Mouse (Mus musculus): Measurements from ENCODE around the gene Frrs1l. TPM values are rescaled to one million over a fixed set of nuclear protein-coding genes. Genes with fewer than 3 reads are reported as not detected.

Frrs1l gene
- polyA plus RNA-seq, 1 experiment from 2014 or later: 1.9 TPM

DNA sequence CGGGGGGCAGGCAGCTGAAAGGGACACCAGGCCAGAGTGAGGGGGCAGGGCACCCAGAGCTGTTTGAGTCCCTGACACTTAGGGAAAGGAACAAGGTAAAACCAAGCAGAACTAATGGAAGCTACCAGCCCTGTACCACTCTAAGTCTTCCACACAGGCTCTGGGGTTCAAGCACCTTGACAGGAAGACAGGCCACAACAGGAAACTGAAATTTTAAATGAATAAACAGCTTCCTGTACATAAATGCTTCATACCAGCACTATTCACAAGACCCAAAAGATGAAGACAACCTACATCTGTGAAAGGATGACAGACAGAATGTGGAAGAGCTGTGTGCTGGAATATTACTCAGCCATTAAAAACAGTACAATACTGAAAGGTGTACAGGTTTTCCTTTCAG lies 54.9 kb downstream of the Frrs1l start:
- peaks cover 10% of the 10 kb centered on the region for H3K4me1 ChIP-seq (replicated peaks; ENCODE audit: control insufficient read depth, insufficient read depth, low read length)

DNA sequence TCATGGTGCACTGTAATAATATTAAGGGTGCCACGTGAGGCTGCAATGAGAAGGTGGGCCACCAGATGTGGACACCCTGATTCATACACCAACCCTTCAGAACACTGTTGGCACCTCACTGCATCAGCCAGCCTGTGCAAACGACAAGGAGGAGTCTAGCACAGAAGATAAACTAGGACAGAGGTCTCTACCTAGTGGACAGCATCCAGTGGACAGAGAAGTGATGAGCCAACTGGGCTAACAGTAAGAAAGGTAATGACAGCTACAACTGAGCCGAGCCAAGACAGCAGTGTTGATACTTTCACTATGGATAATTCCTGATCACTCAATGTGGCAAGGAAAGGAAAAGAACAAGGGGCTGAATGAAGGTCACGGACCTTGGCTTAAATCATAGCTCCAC lies 57.0 kb downstream of the Frrs1l start:
- H3K27me3 ChIP-seq (ENCODE audit: control insufficient read depth, insufficient read depth, low read depth, low read length): no peaks in the 10 kb centered on the region
- 85% methylated on average over 4 of the region's 4 CpGs for WGBS
- H3K4me3 ChIP-seq (ENCODE audit: low read length): no peak overlapping the region
- peaks cover 19% of the 10 kb centered on the region for H3K36me3 ChIP-seq (ENCODE audit: control insufficient read depth, insufficient read depth, low read length)
- H3K9ac ChIP-seq (ENCODE audit: low read length): no peak overlapping the region
- peaks cover 10% of the 10 kb centered on the region for H3K4me1 ChIP-seq (replicated peaks; ENCODE audit: control insufficient read depth, insufficient read depth, low read length)
- no peak overlapping the region for H3K27ac ChIP-seq (ENCODE audit: low read length)
- no peaks in the 10 kb centered on the region for H3K9me3 ChIP-seq (ENCODE audit: control insufficient read depth, low read length)
- no peak overlapping the region for H3K4me2 ChIP-seq (ENCODE audit: low read depth, low read length)
- ATAC-seq (ENCODE audit: low read depth): no peak

More for the DNA sequence above, 54.9 kb downstream of the Frrs1l start:
- no CpG with 5 or more reads among the region's 1 CpGs for WGBS
- ATAC-seq (ENCODE audit: low read depth): no peak
- H3K27ac ChIP-seq (ENCODE audit: low read length): no peak overlapping the region
- H3K4me3 ChIP-seq (ENCODE audit: low read length): no peak overlapping the region
- H3K36me3 ChIP-seq (ENCODE audit: control insufficient read depth, insufficient read depth, low read length): peaks cover 19% of the 10 kb centered on the region
- H3K4me2 ChIP-seq (ENCODE audit: low read depth, low read length): no peak overlapping the region
- H3K27me3 ChIP-seq (ENCODE audit: control insufficient read depth, insufficient read depth, low read depth, low read length): no peaks in the 10 kb centered on the region
- no peaks in the 10 kb centered on the region for H3K9me3 ChIP-seq (ENCODE audit: control insufficient read depth, low read length)
- no peak overlapping the region for H3K9ac ChIP-seq (ENCODE audit: low read length)

DNA sequence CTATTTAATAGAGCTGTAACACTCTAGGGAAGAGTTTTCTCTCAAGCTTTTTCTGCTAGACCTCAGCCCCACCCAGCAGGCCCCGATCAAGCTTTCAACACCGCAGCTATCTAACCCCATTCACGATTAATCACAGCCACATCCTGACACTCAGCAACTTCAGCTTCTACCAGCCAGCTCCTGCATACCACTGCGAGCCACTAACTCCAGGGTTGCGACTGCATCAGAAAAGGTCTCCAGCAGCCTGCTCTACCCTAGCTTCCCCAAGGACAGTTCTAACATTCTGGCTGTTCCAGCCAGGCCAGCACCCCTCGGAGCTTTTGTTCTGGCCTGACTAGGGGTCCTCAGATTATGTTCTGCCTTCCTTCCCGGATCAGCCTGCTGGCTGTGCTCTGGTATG lies 58.1 kb downstream of the Frrs1l start:
- H3K9me3 ChIP-seq (ENCODE audit: control insufficient read depth, low read length): no peaks in the 10 kb centered on the region
- no peak overlapping the region for H3K4me2 ChIP-seq (ENCODE audit: low read depth, low read length)
- H3K27ac ChIP-seq (ENCODE audit: low read length): no peak overlapping the region
- peaks cover 19% of the 10 kb centered on the region for H3K36me3 ChIP-seq (ENCODE audit: control insufficient read depth, insufficient read depth, low read length)
- no peak overlapping the region for H3K4me3 ChIP-seq (ENCODE audit: low read length)
- WGBS: 66% methylated on average over 7 of the region's 7 CpGs
- peaks cover 2% of the 10 kb centered on the region for H3K4me1 ChIP-seq (replicated peaks; ENCODE audit: control insufficient read depth, insufficient read depth, low read length)
- ATAC-seq (ENCODE audit: low read depth): no peak
- no peaks in the 10 kb centered on the region for H3K27me3 ChIP-seq (ENCODE audit: control insufficient read depth, insufficient read depth, low read depth, low read length)
- no peak overlapping the region for H3K9ac ChIP-seq (ENCODE audit: low read length)

DNA sequence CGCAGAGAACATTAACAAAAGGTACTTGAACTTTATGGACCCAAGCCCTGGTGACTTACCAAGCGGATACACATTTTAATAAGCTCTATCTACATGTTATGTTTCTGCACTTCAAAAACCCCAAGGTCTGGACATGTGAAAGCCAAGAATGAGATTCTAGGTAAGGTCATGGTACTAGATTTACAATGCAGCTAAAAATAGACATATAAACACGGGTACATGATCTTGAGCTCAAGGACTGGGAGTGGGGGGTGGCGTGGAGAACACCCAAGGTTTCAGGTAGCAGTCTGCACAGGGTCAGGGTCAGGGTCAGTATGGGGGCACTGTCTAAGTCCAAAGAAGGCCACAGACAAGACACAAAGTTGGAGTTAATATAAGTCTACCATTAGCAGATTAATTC lies 59.9 kb downstream of the Frrs1l start:
- 71% methylated on average over 4 of the region's 4 CpGs for WGBS
- peaks cover 21% of the 10 kb centered on the region for H3K36me3 ChIP-seq (ENCODE audit: control insufficient read depth, insufficient read depth, low read length)
- no peak overlapping the region for H3K9ac ChIP-seq (ENCODE audit: low read length)
- no peak for ATAC-seq (ENCODE audit: low read depth)
- no peaks in the 10 kb centered on the region for H3K4me1 ChIP-seq (replicated peaks; ENCODE audit: control insufficient read depth, insufficient read depth, low read length)
- H3K9me3 ChIP-seq (ENCODE audit: control insufficient read depth, low read length): no peaks in the 10 kb centered on the region
- H3K27me3 ChIP-seq (ENCODE audit: control insufficient read depth, insufficient read depth, low read depth, low read length): no peaks in the 10 kb centered on the region
- no peak overlapping the region for H3K4me3 ChIP-seq (ENCODE audit: low read length)
- H3K27ac ChIP-seq (ENCODE audit: low read length): no peak overlapping the region
- no peak overlapping the region for H3K4me2 ChIP-seq (ENCODE audit: low read depth, low read length)

DNA sequence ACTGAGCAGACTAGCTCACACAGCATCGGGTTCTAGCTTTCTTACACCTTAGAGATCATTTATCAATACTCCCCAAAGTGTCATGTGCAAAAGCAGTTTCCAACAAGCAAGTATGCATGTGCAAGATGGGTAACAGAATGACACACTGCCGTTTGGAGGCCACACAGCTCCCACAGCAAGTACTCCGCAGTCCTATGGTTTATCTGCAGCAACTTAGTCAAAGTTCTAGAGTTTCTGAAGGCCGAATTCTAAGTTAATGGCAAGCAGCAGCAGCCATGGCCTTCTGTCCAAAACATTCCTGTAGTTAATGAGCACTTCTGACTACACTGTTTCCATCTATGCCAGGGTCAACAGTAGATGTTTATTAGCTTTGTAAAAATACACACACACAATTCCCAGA lies 63.2 kb downstream of the Frrs1l start:
- H3K4me2 ChIP-seq (ENCODE audit: low read depth, low read length): no peak overlapping the region
- no peaks in the 10 kb centered on the region for H3K4me1 ChIP-seq (replicated peaks; ENCODE audit: control insufficient read depth, insufficient read depth, low read length)
- no peak overlapping the region for H3K27ac ChIP-seq (ENCODE audit: low read length)
- H3K4me3 ChIP-seq (ENCODE audit: low read length): no peak overlapping the region
- no peaks in the 10 kb centered on the region for H3K9me3 ChIP-seq (ENCODE audit: control insufficient read depth, low read length)
- H3K9ac ChIP-seq (ENCODE audit: low read length): no peak overlapping the region
- peaks cover 26% of the 10 kb centered on the region for H3K36me3 ChIP-seq (ENCODE audit: control insufficient read depth, insufficient read depth, low read length)
- no peak for ATAC-seq (ENCODE audit: low read depth)
- H3K27me3 ChIP-seq (ENCODE audit: control insufficient read depth, insufficient read depth, low read depth, low read length): no peaks in the 10 kb centered on the region
- 78% methylated on average over 4 of the region's 4 CpGs for WGBS

DNA sequence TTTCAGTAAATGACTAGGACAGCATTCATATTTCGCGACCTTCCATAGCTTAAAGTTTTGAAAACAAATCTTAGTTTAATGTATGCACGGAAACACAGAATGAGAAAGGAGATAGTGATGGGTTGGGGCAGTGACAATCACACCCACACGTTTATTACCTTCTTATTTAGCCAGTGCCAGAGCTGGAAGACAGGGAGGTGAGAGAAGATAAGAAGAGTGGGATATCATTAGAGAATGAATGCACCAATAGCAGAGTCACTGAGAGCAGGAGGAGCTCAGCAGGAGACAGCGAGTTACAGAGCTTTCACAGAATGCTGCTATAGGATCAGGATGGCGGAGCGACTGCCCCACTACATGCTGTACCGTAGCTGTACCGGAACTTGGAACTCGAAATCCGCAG lies 68.0 kb downstream of the Frrs1l start:
- Histone ChIP-seq H3K4me1 (replicated peaks; ENCODE audit: control insufficient read depth, insufficient read depth, low read length) (no peaks in the 10 kb centered on the region), H3K27ac (ENCODE audit: low read length) (no peak overlapping the region), H3K36me3 (ENCODE audit: control insufficient read depth, insufficient read depth, low read length) (peaks cover 28% of the 10 kb centered on the region), H3K9ac (ENCODE audit: low read length) (no peak overlapping the region), H3K9me3 (ENCODE audit: control insufficient read depth, low read length) (no peaks in the 10 kb centered on the region), H3K4me3 (ENCODE audit: low read length) (no peak overlapping the region), H3K27me3 (ENCODE audit: control insufficient read depth, insufficient read depth, low read depth, low read length) (no peaks in the 10 kb centered on the region), H3K4me2 (ENCODE audit: low read depth, low read length) (no peak overlapping the region)
- no peak for ATAC-seq (ENCODE audit: low read depth)
- WGBS: 92% methylated on average over 11 of the region's 11 CpGs

DNA sequence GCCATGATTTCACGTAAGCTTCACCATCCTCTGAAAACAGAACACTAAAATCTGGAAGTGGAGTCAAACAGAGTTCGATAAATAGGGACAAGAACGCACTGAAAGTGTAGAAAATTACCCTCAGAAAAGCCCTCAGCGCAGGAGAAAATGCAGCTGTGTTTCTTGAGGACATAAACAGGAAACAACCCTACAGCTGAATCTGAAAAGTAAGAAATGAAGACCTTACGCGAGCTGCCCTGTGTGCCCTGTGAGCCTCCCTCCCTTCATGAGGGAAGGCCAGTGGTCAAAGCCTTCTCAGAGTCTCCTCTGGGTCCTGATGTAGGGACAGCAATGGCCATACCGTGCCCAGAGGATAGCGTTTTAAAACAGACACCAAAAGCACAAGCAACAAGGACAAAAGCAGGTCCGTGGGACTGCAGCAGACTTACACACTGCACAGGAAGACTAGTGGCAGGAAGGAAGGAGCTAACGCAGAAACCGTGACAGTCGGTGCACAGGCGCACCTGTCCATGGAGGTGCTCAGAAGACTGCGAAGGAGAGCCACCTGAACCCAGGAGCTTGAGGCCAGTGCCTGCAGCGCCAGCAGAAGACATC lies 74.4 kb downstream of the Frrs1l start:
- 82% methylated on average over 15 of the region's 15 CpGs for WGBS
- Histone ChIP-seq H3K27me3 (ENCODE audit: control insufficient read depth, insufficient read depth, low read depth, low read length) (no peaks in the 10 kb centered on the region), H3K4me1 (replicated peaks; ENCODE audit: control insufficient read depth, insufficient read depth, low read length) (no peaks in the 10 kb centered on the region), H3K4me2 (ENCODE audit: low read depth, low read length) (no peak overlapping the region), H3K9ac (ENCODE audit: low read length) (no peak overlapping the region), H3K27ac (ENCODE audit: low read length) (no peak overlapping the region), H3K9me3 (ENCODE audit: control insufficient read depth, low read length) (no peaks in the 10 kb centered on the region), H3K36me3 (ENCODE audit: control insufficient read depth, insufficient read depth, low read length) (peaks cover 18% of the 10 kb centered on the region; the same call in 1 of the 2 replicates), H3K4me3 (ENCODE audit: low read length) (no peak overlapping the region)
- ATAC-seq (ENCODE audit: low read depth): no peak

DNA sequence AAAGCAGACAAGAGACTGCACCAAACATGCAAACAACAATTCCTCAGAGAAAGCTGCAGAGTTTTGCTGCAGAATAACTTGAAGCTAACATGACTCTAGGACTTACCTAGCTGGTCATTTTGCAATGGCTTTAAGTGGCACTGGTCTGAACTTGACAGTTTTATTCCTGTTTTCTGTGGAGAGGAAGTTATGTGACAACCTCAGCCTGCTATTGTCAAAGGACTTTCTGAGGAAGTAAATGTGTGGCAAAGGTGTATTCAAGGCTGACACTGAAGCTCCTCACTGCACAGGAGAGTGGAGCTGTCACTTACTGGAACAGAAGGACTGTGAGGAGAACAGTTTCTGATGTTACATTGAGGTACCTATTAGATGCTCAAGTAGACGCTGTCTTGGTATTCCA lies 75.4 kb downstream of the Frrs1l start:
- no peaks in the 10 kb centered on the region for H3K4me1 ChIP-seq (replicated peaks; ENCODE audit: control insufficient read depth, insufficient read depth, low read length)
- H3K27me3 ChIP-seq (ENCODE audit: control insufficient read depth, insufficient read depth, low read depth, low read length): no peaks in the 10 kb centered on the region
- H3K27ac ChIP-seq (ENCODE audit: low read length): no peak overlapping the region
- H3K4me3 ChIP-seq (ENCODE audit: low read length): no peak overlapping the region
- ATAC-seq (ENCODE audit: low read depth): no peak
- H3K4me2 ChIP-seq (ENCODE audit: low read depth, low read length): no peak overlapping the region
- H3K36me3 ChIP-seq (ENCODE audit: control insufficient read depth, insufficient read depth, low read length): peaks cover 25% of the 10 kb centered on the region
- no peaks in the 10 kb centered on the region for H3K9me3 ChIP-seq (ENCODE audit: control insufficient read depth, low read length)
- no peak overlapping the region for H3K9ac ChIP-seq (ENCODE audit: low read length)
- WGBS: 83% methylated on average over 1 of the region's 1 CpGs

DNA sequence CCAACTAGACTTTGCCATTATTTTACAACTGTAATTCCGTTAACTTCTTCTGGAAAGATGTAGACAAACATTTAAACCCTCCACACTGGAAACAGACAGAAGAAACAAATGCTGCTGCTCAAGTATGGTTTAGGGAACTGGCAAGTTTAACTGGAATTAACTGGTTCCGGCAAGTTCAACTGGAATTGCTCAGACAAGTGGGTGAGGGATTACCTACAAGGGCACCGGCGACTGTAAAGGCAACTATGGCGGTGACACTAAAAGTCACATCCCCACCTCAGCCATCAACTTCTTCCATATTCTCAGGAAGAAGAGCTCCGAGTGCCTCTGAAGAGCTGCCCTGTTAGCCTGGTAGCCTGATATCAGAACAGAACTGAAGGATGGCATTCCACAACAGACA lies 75.9 kb downstream of the Frrs1l start:
- 89% methylated on average over 6 of the region's 6 CpGs for WGBS
- Histone ChIP-seq H3K4me3 (ENCODE audit: low read length) (no peak overlapping the region), H3K27ac (ENCODE audit: low read length) (no peak overlapping the region), H3K4me2 (ENCODE audit: low read depth, low read length) (no peak overlapping the region), H3K9ac (ENCODE audit: low read length) (no peak overlapping the region), H3K27me3 (ENCODE audit: control insufficient read depth, insufficient read depth, low read depth, low read length) (no peaks in the 10 kb centered on the region), H3K9me3 (ENCODE audit: control insufficient read depth, low read length) (no peaks in the 10 kb centered on the region), H3K4me1 (replicated peaks; ENCODE audit: control insufficient read depth, insufficient read depth, low read length) (no peaks in the 10 kb centered on the region), H3K36me3 (ENCODE audit: control insufficient read depth, insufficient read depth, low read length) (peaks cover 30% of the 10 kb centered on the region)
- no peak for ATAC-seq (ENCODE audit: low read depth)

Data from lung, embryonic 16.5 days (tissue).